Mouse (Mus musculus): ENCODE measurements around the gene Kif21b.

Gene Kif21b

GRCm38 (mm10) chr1:136130951-136131558 is at the start of gene Kif21b:
Kif21b (plus strand) TSS chr1:136131389.
- peak; percentile 98 for DNase-seq

GRCm38 (mm10) chr1:136085988-136086685 is 45.1 kb upstream of the Kif21b start:
- DNase-seq, result no peak

GRCm38 (mm10) chr1:136089368-136090165 is 41.6 kb upstream of the Kif21b start:
- DNase-seq, result no peak

- no peak for DNase-seq
Observed at GRCm38 (mm10) chr1:136093726-136094125, 37.5 kb upstream of the Kif21b start.

- DNase-seq, result no peak
Observed at GRCm38 (mm10) chr1:136094807-136095206, 36.4 kb upstream of the Kif21b start.

- no peak for DNase-seq
Observed at GRCm38 (mm10) chr1:136102094-136102493, 29.1 kb upstream of the Kif21b start.

- DNase-seq, result no peak
Observed at GRCm38 (mm10) chr1:136102551-136102950, 28.6 kb upstream of the Kif21b start.

- DNase-seq, result peak; percentile 19
Observed at GRCm38 (mm10) chr1:136102981-136103380, 28.2 kb upstream of the Kif21b start.

GRCm38 (mm10) chr1:136103696-136104095 is 27.5 kb upstream of the Kif21b start:
- DNase-seq, result no peak

- no peak for DNase-seq
Observed at GRCm38 (mm10) chr1:136104741-136105140, 26.4 kb upstream of the Kif21b start.

GRCm38 (mm10) chr1:136109464-136109863 is 21.7 kb upstream of the Kif21b start:
- no peak for DNase-seq

GRCm38 (mm10) chr1:136116183-136116582 is 15.0 kb upstream of the Kif21b start:
- DNase-seq, result peak; percentile 67

- DNase-seq, result no peak
Observed at GRCm38 (mm10) chr1:136117069-136117468, 14.1 kb upstream of the Kif21b start.

- peak; percentile 73 for DNase-seq
Observed at GRCm38 (mm10) chr1:136118875-136119274, 12.3 kb upstream of the Kif21b start.

- DNase-seq, result no peak
Observed at GRCm38 (mm10) chr1:136119571-136120262, 11.5 kb upstream of the Kif21b start.

- no peak for DNase-seq
Observed at GRCm38 (mm10) chr1:136120263-136120603, 11.0 kb upstream of the Kif21b start.

- DNase-seq, result no peak
Observed at GRCm38 (mm10) chr1:136120785-136121184, 10.4 kb upstream of the Kif21b start.

- no peak for DNase-seq
Observed at GRCm38 (mm10) chr1:136122030-136122429, 9.2 kb upstream of the Kif21b start.

GRCm38 (mm10) chr1:136126159-136126765 is 4.9 kb upstream of the Kif21b start:
- no peak for DNase-seq

- DNase-seq, result no peak
Observed at GRCm38 (mm10) chr1:136126895-136127294, 4.3 kb upstream of the Kif21b start.

- no peak for DNase-seq
Observed at GRCm38 (mm10) chr1:136127856-136128255, 3.3 kb upstream of the Kif21b start.

- no peak for DNase-seq
Observed at GRCm38 (mm10) chr1:136128416-136128815, 2.8 kb upstream of the Kif21b start.

All from retina, postnatal 1 day (tissue).